Mouse (Mus musculus) midbrain, postnatal 0 days (tissue): Measurements from ENCODE around the gene Klf1. TPM values are rescaled to one million over a fixed set of nuclear protein-coding genes. Genes with fewer than 3 reads are reported as not detected.

Experiments used
- ATAC-seq: fragments of 200-750 bp; cut with Nextera tagmentation; 2 replicates; pipeline ENCODE4 v1.8.0; 2017; ENCODE audit warnings: moderate number of reproducible peaks, mild to moderate bottlenecking, moderate TSS enrichment, moderate library complexity; ENCODE audit not compliant: low FRiP score
- DNase-seq: peaks from one replicate; pipeline ENCODE4 v3.0.0-alpha.2; 2015; ENCODE audit warnings: low spot score
- H3K27ac ChIP-seq: fragments of 300-500 bp; sonication (generic); 2 replicates; pipeline ENCODE4 v1.5.1; 2014; ENCODE audit warnings: low read depth, mild to moderate bottlenecking, low read length, mixed read lengths
- H3K27me3 ChIP-seq: fragments of 300-500 bp; sonication (generic); 2 replicates; pipeline ENCODE4 v1.6.1; 2014; ENCODE audit warnings: low read length, control low read depth, mixed read lengths; ENCODE audit not compliant: insufficient read depth
- H3K36me3 ChIP-seq: fragments of 300-500 bp; sonication (generic); 2 replicates; pipeline ENCODE4 v1.6.1; 2014; ENCODE audit warnings: low read length, control low read depth, mixed read lengths; ENCODE audit not compliant: insufficient read depth
- H3K4me1 ChIP-seq: fragments of 300-500 bp; sonication (generic); 2 replicates; pipeline ENCODE4 v1.6.1; 2014; ENCODE audit warnings: mild to moderate bottlenecking, control low read depth, antibody characterized with exemption, low read length, mixed read lengths; ENCODE audit not compliant: insufficient read depth
- H3K4me2 ChIP-seq: fragments of 300-500 bp; sonication (generic); 2 replicates; pipeline ENCODE4 v1.6.1; 2014; ENCODE audit warnings: low read depth, mild to moderate bottlenecking, low read length, mixed read lengths; ENCODE audit not compliant: poor library complexity, severe bottlenecking
- H3K4me3 ChIP-seq: fragments of 300-500 bp; sonication (generic); 2 replicates; pipeline ENCODE4 v1.5.1; 2014; ENCODE audit warnings: low read depth, mild to moderate bottlenecking, low read length, moderate library complexity
- H3K9ac ChIP-seq: fragments of 300-500 bp; sonication (generic); replicated peaks from 2 replicates; pipeline ENCODE4 v1.6.1; 2014; ENCODE audit warnings: mild to moderate bottlenecking, low read length, moderate library complexity, mixed read lengths; ENCODE audit not compliant: poor library complexity, severe bottlenecking
- H3K9me3 ChIP-seq: fragments of 300-500 bp; sonication (generic); 2 replicates; pipeline ENCODE4 v1.6.1; 2016; ENCODE audit warnings: low read length, control low read depth
- CTCF ChIP-seq: IDR thresholded peaks from 2 replicates; pipeline ENCODE4 v1.5.1; 2016; ENCODE audit warnings: antibody characterized with exemption, mild to moderate bottlenecking
- WGBS: fragments of 180-500 bp; shearing (Covaris S2); extraction: QIAGEN DNeasy Blood & Tissue Kit; methylation state at CpG from one replicate; pipeline ENCODE4 v1.1.7; 2014; 5-methylcytosine and 5-hydroxymethylcytosine counted together
- polyA plus RNA-seq: library from polyadenylated mRNA; unstranded; fragments of >200 nt; fragmentation: Nextera tagmentation; extraction: Ambion mirVana; gene quantifications from 2 replicates; pipeline ENCODE4 v1.2.1, GENCODE M21; 2015
- total RNA-seq: library from RNA; depleted of rRNA; stranded (reverse); fragments of >200 nt; gene quantifications from 2 replicates; pipeline ENCODE4 v1.2.3, GENCODE M21; 2014; rRNA removed

The Klf1 gene
- 0.52 TPM in 1 of 2 replicates, not detected in the other for total RNA-seq
- polyA plus RNA-seq, result 0.36 and 0.52 TPM in 2 replicates

DNA sequence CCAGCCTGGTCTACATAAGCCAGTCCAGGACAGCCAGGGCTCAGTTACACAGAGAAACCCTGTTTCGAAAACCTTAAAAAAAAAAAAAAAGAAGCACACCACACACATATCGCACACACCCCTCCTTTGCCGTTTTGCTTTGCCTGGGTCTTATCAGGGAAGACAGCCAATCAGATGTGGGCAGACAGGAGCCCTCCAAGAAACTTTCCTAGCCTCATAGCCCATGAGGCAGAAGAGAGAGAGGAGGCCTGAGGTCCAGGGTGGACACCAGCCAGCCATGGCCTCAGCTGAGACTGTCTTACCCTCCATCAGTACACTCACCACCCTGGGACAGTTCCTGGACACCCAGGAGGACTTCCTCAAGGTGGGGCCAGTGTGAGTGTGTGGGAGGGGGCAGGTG, at the start of gene Klf1:
Gene Klf1 (plus strand): TSS at position 177 of the 400 bp plus-strand sequence.
- Histone ChIP-seq H3K4me1 (peaks cover 9% of the 10 kb centered on the region), H3K9ac (peak within 1 kb of the TSS; percentile 40), H3K9me3 (no peaks in the 10 kb centered on the region), H3K27me3 (no peaks in the 10 kb centered on the region; the same call in 1 of the 2 replicates), H3K4me3 (peak within 1 kb of the TSS; percentile 48), H3K27ac (no peak within 1 kb of the TSS), H3K4me2 (peak within 1 kb of the TSS; percentile 95), H3K36me3 (0 out of 2 replicates have a peak, but pooled peaks cover 3% of the 10 kb centered on the region)
- ATAC-seq, result no peak
- TF ChIP-seq CTCF, result no peak
- 79% methylated on average over 3 of the region's 3 CpGs for WGBS
- DNase-seq, result no peak

DNA sequence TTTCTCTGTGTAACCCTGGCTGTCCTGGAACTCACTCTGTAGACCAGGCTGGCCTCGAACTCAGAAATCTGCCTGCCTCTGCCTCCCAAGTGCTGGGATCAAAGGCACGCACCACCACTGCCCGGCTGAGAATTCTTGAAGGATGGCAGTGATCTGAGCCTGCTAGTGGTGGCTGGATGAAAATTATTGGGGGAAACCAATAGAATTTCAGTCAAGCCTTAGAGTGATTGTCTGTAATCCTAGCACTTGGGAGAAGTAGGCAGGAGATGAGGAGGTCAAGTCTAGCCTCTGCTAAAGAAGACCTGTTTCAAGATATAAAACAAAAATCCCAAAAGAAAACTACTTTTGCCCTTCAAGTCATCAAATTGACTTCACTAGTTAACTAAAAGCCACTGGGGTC, 45.3 kb upstream of the Klf1 start:
- WGBS, result 94% methylated on average over 3 of the region's 3 CpGs
- ATAC-seq, result no peak
- no peaks in the 10 kb centered on the region; the same call in 1 of the 2 replicates for H3K4me1 ChIP-seq
- no peak overlapping the region for H3K27ac ChIP-seq
- H3K4me2 ChIP-seq, result no peak overlapping the region
- TF ChIP-seq CTCF, result no peak
- H3K9ac ChIP-seq, result no peak overlapping the region
- H3K9me3 ChIP-seq, result no peaks in the 10 kb centered on the region
- peaks cover 16% of the 10 kb centered on the region for H3K36me3 ChIP-seq
- no peaks in the 10 kb centered on the region for H3K27me3 ChIP-seq
- no peak for DNase-seq
- peak overlapping the region; percentile 79 for H3K4me3 ChIP-seq

DNA sequence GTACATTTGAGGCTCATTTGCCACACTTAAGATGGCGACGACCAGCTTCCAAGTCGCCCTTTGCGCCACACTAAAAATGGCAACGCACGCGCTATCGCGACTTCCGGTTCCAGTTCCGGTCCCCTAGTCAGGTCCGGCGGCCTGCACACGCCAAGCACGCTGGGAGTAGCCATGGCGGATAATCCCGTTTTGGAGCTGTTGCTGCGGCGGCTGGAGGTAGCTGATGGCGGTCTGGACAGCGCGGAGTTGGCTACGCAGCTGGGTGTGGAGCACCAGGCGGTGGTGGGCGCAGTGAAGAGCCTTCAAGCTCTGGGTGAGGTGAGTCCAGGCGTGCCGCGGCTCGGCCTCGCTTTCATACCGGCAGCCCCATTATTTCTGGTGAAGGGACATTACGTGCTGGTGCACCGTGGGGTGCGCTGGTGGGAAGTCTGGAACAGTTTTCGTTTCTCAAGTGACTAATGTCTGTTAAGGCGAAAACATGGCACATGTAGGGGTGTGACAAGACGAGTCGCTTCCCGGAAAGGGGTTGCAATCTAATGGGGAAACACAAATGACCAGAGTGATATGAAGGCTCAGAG, 44.8 kb upstream of the Klf1 start, which contains the start of gene Farsa:
Gene Farsa (plus strand): TSS at position 126 of the 578 bp plus-strand sequence.
- peak within 1 kb of the TSS; percentile 83 for H3K27ac ChIP-seq
- peak; percentile 91 for ATAC-seq
- peak within 1 kb of the TSS; percentile 79 for H3K4me3 ChIP-seq
- TF ChIP-seq CTCF, result no peak
- H3K9me3 ChIP-seq, result no peaks in the 10 kb centered on the region
- under 1% methylated on average over 39 of the region's 39 CpGs for WGBS
- H3K9ac ChIP-seq, result peak within 1 kb of the TSS; percentile 68
- H3K36me3 ChIP-seq, result peaks cover 20% of the 10 kb centered on the region
- DNase-seq, result peak; percentile 97
- H3K27me3 ChIP-seq, result no peaks in the 10 kb centered on the region
- peak within 1 kb of the TSS; percentile 87 for H3K4me2 ChIP-seq
- no peaks in the 10 kb centered on the region; the same call in 1 of the 2 replicates for H3K4me1 ChIP-seq

DNA sequence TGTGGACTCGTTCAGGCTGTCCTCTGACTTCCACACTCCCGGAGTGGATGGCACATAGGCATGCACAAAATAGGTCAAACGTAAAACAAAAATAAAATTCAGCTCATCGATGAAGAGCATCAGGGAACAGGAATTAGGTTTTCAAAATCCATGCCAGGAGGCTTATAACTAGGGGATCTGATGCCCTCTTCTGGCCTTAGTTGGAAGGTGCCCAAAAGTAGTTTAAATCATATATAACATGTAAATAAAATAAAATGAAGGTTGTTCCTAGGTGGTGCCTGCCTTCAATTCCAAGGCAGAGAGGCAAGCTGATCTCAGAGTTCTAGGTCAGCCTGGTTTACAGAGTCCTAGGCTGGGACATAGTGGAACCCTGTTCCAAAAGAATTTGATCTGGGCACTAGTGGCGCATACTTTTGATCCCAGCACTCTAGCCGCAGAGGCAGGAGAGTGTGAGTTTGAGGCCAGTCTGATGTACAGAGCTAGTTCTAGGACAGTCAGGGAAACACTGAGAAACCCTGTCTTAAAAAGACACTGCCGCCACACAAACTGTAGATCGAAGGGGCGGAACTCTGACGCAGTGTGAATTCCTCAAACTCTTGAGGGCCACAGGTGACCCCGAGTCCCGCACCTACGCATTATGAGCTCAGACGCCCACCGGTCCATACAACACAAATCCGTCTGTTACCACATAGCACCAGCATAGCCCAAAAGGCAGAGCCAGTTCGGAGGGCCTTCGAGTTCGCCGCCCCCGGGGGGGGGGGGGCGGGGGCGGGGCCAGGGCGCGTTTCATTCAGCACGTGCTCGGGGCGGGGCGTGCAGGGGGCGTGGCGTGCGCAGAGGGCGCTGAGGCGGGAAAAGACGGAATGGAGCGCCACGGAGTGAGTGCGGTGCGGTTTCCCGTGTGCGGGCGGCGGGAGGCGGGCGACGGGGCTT, 30.1 kb upstream of the Klf1 start, which contains the start of gene Syce2:
Gene Syce2 (plus strand): TSS at position 736 of the 933 bp plus-strand sequence.
- WGBS, result 16% methylated on average over 35 of the region's 46 CpGs

DNA sequence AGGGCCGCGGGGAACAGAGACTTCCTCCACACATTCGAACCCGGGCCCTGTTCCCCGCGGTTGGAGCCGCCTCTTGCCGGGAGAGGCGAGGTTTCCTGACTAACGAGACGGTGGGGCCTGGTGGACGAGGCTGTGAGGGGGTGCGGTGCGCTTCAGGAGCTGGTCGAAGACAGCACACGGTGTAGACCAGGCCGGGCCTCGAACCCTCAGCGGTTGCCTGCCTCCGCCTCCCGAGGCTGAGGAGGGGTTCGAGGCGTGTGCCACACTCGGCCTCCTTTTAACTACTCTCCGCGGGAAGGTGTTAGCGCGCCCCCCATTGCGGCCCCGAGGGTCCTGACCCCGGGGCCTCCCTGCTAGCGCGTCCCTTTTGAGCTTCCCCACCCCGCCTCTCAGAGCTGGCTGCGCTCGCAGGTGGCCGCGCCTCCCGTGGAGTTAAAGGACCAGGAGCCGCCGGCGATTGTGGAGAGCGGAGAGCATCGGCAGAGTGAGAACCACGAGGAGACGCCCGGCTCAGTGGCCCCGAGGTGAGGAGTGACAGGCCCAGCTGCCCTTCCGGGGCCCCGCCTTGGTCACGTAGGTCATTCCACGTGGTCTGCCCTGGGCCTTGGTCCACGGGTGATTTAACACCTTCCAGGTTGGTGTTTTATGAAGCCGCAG, 29.3 kb upstream of the Klf1 start:
- Histone ChIP-seq H3K4me1 (peaks cover 8% of the 10 kb centered on the region; the same call in 1 of the 2 replicates), H3K27me3 (no peaks in the 10 kb centered on the region), H3K9me3 (no peaks in the 10 kb centered on the region), H3K4me2 (peak overlapping the region; percentile 84), H3K27ac (no peak overlapping the region), H3K4me3 (peak overlapping the region; percentile 48), H3K36me3 (peaks cover 23% of the 10 kb centered on the region), H3K9ac (peak overlapping the region; percentile 55)
- DNase-seq (no peak), ATAC-seq (peak; percentile 64)
- no peak for TF ChIP-seq CTCF
- WGBS, result 5% methylated on average over 41 of the region's 54 CpGs

More for the DNA sequence above, 30.1 kb upstream of the Klf1 start, which contains the start of gene Syce2:
- H3K27ac ChIP-seq, result no peak within 1 kb of the TSS
- H3K9me3 ChIP-seq, result no peaks in the 10 kb centered on the region
- peak; percentile 73 for DNase-seq
- H3K4me2 ChIP-seq, result peak within 1 kb of the TSS; percentile 84
- H3K9ac ChIP-seq, result peak within 1 kb of the TSS; percentile 55
- H3K4me1 ChIP-seq, result peaks cover 8% of the 10 kb centered on the region; the same call in 1 of the 2 replicates
- peak within 1 kb of the TSS; percentile 48 for H3K4me3 ChIP-seq
- H3K27me3 ChIP-seq, result no peaks in the 10 kb centered on the region
- TF ChIP-seq CTCF, result peak; percentile 69
- H3K36me3 ChIP-seq, result peaks cover 29% of the 10 kb centered on the region
- ATAC-seq, result peak; percentile 71
